Mouse (Mus musculus) lung, postnatal 0 days (tissue): Measurements from ENCODE around the gene Srp68.

Source experiments
- CTCF ChIP-seq: IDR thresholded peaks from 2 replicates; pipeline ENCODE4 v1.5.1; 2016; ENCODE audit warnings: antibody characterized with exemption, mild to moderate bottlenecking
- EP300 ChIP-seq: IDR thresholded peaks from 2 replicates; pipeline ENCODE4 v1.6.1; 2016; ENCODE audit warnings: antibody characterized with exemption, mild to moderate bottlenecking, control low read depth

- peak; percentile 7; the same call in 1 of the 2 replicates for TF ChIP-seq CTCF
- TF ChIP-seq EP300, result peak; percentile 84
Observed at GRCm38 (mm10) chr11:116260259-116260658, 13.8 kb downstream of the Srp68 start.
